Mouse (Mus musculus) midbrain, embryonic 12.5 days (tissue): ENCODE data around the gene 1810049J17Rik. TPM values are rescaled to one million over a fixed set of nuclear protein-coding genes. Genes with fewer than 3 reads are reported as not detected.

Experiments used
- polyA plus RNA-seq: library from polyadenylated mRNA; unstranded; fragments of >200 nt; fragmentation: Nextera tagmentation; extraction: Ambion mirVana; gene quantifications from 2 replicates; pipeline ENCODE4 v1.2.1, GENCODE M21; 2016

The 1810049J17Rik gene
- polyA plus RNA-seq, 1 experiment from 2014 or later = 0.75 TPM

Other genes with a start within 250 kb of the 1810049J17Rik start
- gene Zfr, start 204.1 kb downstream of the 1810049J17Rik start, polyA plus RNA-seq = 128 and 132 TPM in 2 replicates
- gene Mtmr12, start 116.9 kb downstream of the 1810049J17Rik start, polyA plus RNA-seq = 17.3 and 18.3 TPM in 2 replicates
- 94.8 and 98.4 TPM in 2 replicates for gene Golph3, start 449 bp downstream of the 1810049J17Rik start, polyA plus RNA-seq